8 mouse cellular contexts compared by ENCODE assay signal in the genomic region with DNA sequence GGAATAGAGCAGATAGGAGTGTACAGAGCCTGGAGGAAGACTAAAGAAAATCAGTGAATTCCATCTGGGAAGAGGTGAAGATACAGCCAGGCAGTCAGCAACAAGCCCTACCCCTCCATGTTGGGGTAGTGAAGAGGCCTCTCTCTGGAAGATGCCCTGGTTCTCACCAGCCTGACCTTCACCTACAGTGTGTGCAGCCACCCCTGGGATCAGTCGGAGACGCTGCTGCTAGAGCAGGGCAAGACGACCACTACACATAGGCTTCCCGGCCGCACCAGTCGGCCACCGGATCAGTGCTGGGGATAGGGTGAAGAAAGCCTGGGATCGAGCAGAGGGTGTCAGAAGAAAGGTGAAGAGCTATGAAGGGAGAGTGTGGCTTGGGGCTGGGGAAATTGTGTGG. TPM values are rescaled to one million over a fixed set of nuclear protein-coding genes. Genes with fewer than 3 reads are reported as not detected.
DNase-seq lines count a peak whose midpoint lies in the region; ATAC-seq and TF ChIP-seq lines count a peak whose summit lies in the region.
"Had no signal": no experiment of that assay in that cellular context is flagged by ENCODE, and none has a peak within 500 bp of the region (broad histone marks: within the 10 kb centered on the region; RNA-seq: fewer than 3 reads in every experiment).

No protein-coding gene starts in this region.

- no peak for DNase-seq in kidney, postnatal 10 days
- DNase-seq in embryonic facial prominence, embryonic 14.5 days (ENCODE audit: low spot score): no peak
- DNase-seq in adrenal gland, postnatal 25 days: no peak
- DNase-seq in MN1 (ENCODE audit: low spot score): no peak

- H3K4me3 ChIP-seq in kidney, embryonic 16.5 days (ENCODE audit: low read length): peak overlapping the region; percentile 53
- H3K4me3 ChIP-seq in embryonic facial prominence, embryonic 14.5 days (ENCODE audit: low read depth, low read length): peak overlapping the region; percentile 50
- peak overlapping the region; percentile 47 for H3K4me3 ChIP-seq in hindbrain, embryonic 12.5 days
- H3K4me3 ChIP-seq in myocyte: peak overlapping the region; percentile 29

- ATAC-seq in kidney, embryonic 16.5 days (ENCODE audit: low FRiP score, low TSS enrichment): no peak
- no peak for ATAC-seq in embryonic facial prominence, embryonic 14.5 days (ENCODE audit: low read depth)
- no peak for ATAC-seq in hindbrain, embryonic 12.5 days (ENCODE audit: low FRiP score)

- H3K27ac ChIP-seq in kidney, embryonic 16.5 days (ENCODE audit: low read length): no peak overlapping the region
- H3K27ac ChIP-seq in embryonic facial prominence, embryonic 14.5 days (replicated peaks; ENCODE audit: low read depth, low read length): no peak overlapping the region
- no peak overlapping the region for H3K27ac ChIP-seq in hindbrain, embryonic 12.5 days

- no peaks in the 10 kb centered on the region for H3K9me3 ChIP-seq in kidney, embryonic 16.5 days (ENCODE audit: low read length)
- no peaks in the 10 kb centered on the region for H3K9me3 ChIP-seq in embryonic facial prominence, embryonic 14.5 days (ENCODE audit: control insufficient read depth, low read length)
- no peaks in the 10 kb centered on the region for H3K9me3 ChIP-seq in hindbrain, embryonic 12.5 days (replicated peaks)

- H3K4me1 ChIP-seq in kidney, embryonic 16.5 days (ENCODE audit: insufficient read depth, low read length): peaks cover 18% of the 10 kb centered on the region
- 0 out of 2 replicates have a peak, but pooled peaks cover 5% of the 10 kb centered on the region for H3K4me1 ChIP-seq in embryonic facial prominence, embryonic 14.5 days (ENCODE audit: control insufficient read depth, insufficient read depth, low read length)
- H3K4me1 ChIP-seq in hindbrain, embryonic 12.5 days: peaks cover 20% of the 10 kb centered on the region

- WGBS in kidney, embryonic 16.5 days: 48% methylated on average over 8 of the region's 8 CpGs
- 53% methylated on average over 8 of the region's 8 CpGs for WGBS in embryonic facial prominence, embryonic 14.5 days
- 38% methylated on average over 8 of the region's 8 CpGs for WGBS in hindbrain, embryonic 12.5 days

- no peak for TF ChIP-seq POLR2A in myocyte (IDR thresholded peaks at IDR 0.05; ENCODE audit: insufficient read length, low read depth)

- H3K36me3 ChIP-seq in kidney, embryonic 16.5 days (ENCODE audit: insufficient read depth, low read length): no peaks in the 10 kb centered on the region
- H3K36me3 ChIP-seq in embryonic facial prominence, embryonic 14.5 days (ENCODE audit: control insufficient read depth, insufficient read depth, low read length): no peaks in the 10 kb centered on the region
- H3K36me3 ChIP-seq in hindbrain, embryonic 12.5 days: peaks cover 12% of the 10 kb centered on the region
- H3K36me3 ChIP-seq in myocyte (ENCODE audit: control insufficient read depth, insufficient read depth): no peaks in the 10 kb centered on the region

- H3K27me3 ChIP-seq in kidney, embryonic 16.5 days (ENCODE audit: insufficient read depth, low read length): peaks cover 31% of the 10 kb centered on the region
- H3K27me3 ChIP-seq in embryonic facial prominence, embryonic 14.5 days (replicated peaks; ENCODE audit: control insufficient read depth, insufficient read depth, low read length): peaks cover 39% of the 10 kb centered on the region
- H3K27me3 ChIP-seq in hindbrain, embryonic 12.5 days: peaks cover 61% of the 10 kb centered on the region
- H3K27me3 ChIP-seq in myocyte (ENCODE audit: control insufficient read depth, insufficient read depth, insufficient read length): no peaks in the 10 kb centered on the region

- H3K4me2 ChIP-seq in kidney, embryonic 16.5 days (replicated peaks; ENCODE audit: low read depth, low read length): peak overlapping the region; percentile 93
- peak overlapping the region; percentile 94 for H3K4me2 ChIP-seq in embryonic facial prominence, embryonic 14.5 days (ENCODE audit: low read depth, low read length)
- peak overlapping the region; percentile 91 for H3K4me2 ChIP-seq in hindbrain, embryonic 12.5 days (replicated peaks)
- peak overlapping the region; percentile 73 for H3K4me2 ChIP-seq in myocyte (ENCODE audit: low read depth)

- H3ac ChIP-seq in myocyte (ENCODE audit: control insufficient read depth, insufficient read length): no peak overlapping the region

- H3K79me2 ChIP-seq in myocyte (ENCODE audit: control insufficient read depth, insufficient read depth): no peaks in the 10 kb centered on the region

- H3K9ac ChIP-seq in kidney, embryonic 16.5 days (replicated peaks; ENCODE audit: low read length): peak overlapping the region; percentile 66
- H3K9ac ChIP-seq in embryonic facial prominence, embryonic 14.5 days (ENCODE audit: low read depth, low read length): no peak overlapping the region
- peak overlapping the region; percentile 70 for H3K9ac ChIP-seq in hindbrain, embryonic 12.5 days

TF ChIP-seq in myocyte, 11 proteins besides CTCF, POLR2A, EP300 and RAD21:
- TF ChIP-seq MYOG (IDR thresholded peaks at IDR 0.05; ENCODE audit: control insufficient read depth in 1 of 3, insufficient read depth in 1 of 3, insufficient read length in 2 of 3, low read depth in 2 of 3) (no peak), SRF (IDR thresholded peaks at IDR 0.05; ENCODE audit: control insufficient read depth, insufficient read length, low read depth) (no peak), TCF12 (IDR thresholded peaks at IDR 0.05; ENCODE audit: insufficient read depth, poor library complexity, severe bottlenecking) (no peak), REST (IDR thresholded peaks at IDR 0.05; ENCODE audit: insufficient read depth, insufficient read length) (no peak), TCF3 (IDR thresholded peaks at IDR 0.05; ENCODE audit: insufficient read length, low read depth) (no peak), MYOD1 (IDR thresholded peaks at IDR 0.05; ENCODE audit: control insufficient read depth in 1 of 3, insufficient read length in 2 of 3, low read depth in 2 of 3) (no peak), MAX (IDR thresholded peaks at IDR 0.05; ENCODE audit: low read depth) (no peak), CEBPB (IDR thresholded peaks at IDR 0.05; ENCODE audit: insufficient read depth, poor library complexity, severe bottlenecking) (no peak), POLR2AphosphoS2 (IDR thresholded peaks at IDR 0.05; ENCODE audit: insufficient read length, low read depth) (no peak), E2F4 (IDR thresholded peaks at IDR 0.05; ENCODE audit: insufficient read depth) (no peak), USF1 (IDR thresholded peaks at IDR 0.05; ENCODE audit: low read depth) (no peak)

RNA-seq across cellular contexts. Expression of a gene that starts 0.8 kb away (rescaled TPM):
- 0.57 TPM in 1 of 2 replicates, not detected in the other for polyA plus RNA-seq in kidney, embryonic 16.5 days (2015; fragmentation: Nextera tagmentation; extraction: Ambion mirVana)
- polyA plus RNA-seq in embryonic facial prominence, embryonic 14.5 days (2014; fragmentation: Nextera tagmentation; extraction: Ambion mirVana): not detected in 2 replicates
- 0.46 TPM in 1 of 2 replicates, not detected in the other for polyA plus RNA-seq in hindbrain, embryonic 12.5 days (2016; fragmentation: Nextera tagmentation; extraction: Ambion mirVana)
- 0.24 TPM for polyA plus RNA-seq in myocyte (2012; fragmentation: generic; extraction: Trizol)
- not detected in 2 replicates for total RNA-seq in adrenal gland, postnatal 25 days (2021)
- total RNA-seq: neutrophil, adult 5-6 weeks had no signal

RNA-seq across cellular contexts. Expression of a gene that starts 0.9 kb away (rescaled TPM):
- 136 and 161 TPM in 2 replicates for polyA plus RNA-seq in kidney, embryonic 16.5 days (2015; fragmentation: Nextera tagmentation; extraction: Ambion mirVana)
- 89.0 and 117 TPM in 2 replicates for polyA plus RNA-seq in embryonic facial prominence, embryonic 14.5 days (2014; fragmentation: Nextera tagmentation; extraction: Ambion mirVana)
- 44.2 and 46.0 TPM in 2 replicates for polyA plus RNA-seq in hindbrain, embryonic 12.5 days (2016; fragmentation: Nextera tagmentation; extraction: Ambion mirVana)
- polyA plus RNA-seq in myocyte (2012; fragmentation: generic; extraction: Trizol): 71.9 TPM
- total RNA-seq in adrenal gland, postnatal 25 days (2021): 44.7 and 45.0 TPM in 2 replicates
- total RNA-seq: neutrophil, adult 5-6 weeks had no signal

RNA-seq across cellular contexts. Expression of a gene that starts 30.2 kb away (rescaled TPM):
- polyA plus RNA-seq in kidney, embryonic 16.5 days (2015; fragmentation: Nextera tagmentation; extraction: Ambion mirVana): 58.6 and 65.0 TPM in 2 replicates
- polyA plus RNA-seq in embryonic facial prominence, embryonic 14.5 days (2014; fragmentation: Nextera tagmentation; extraction: Ambion mirVana): 89.2 and 113 TPM in 2 replicates
- 85.2 and 85.3 TPM in 2 replicates for polyA plus RNA-seq in hindbrain, embryonic 12.5 days (2016; fragmentation: Nextera tagmentation; extraction: Ambion mirVana)
- polyA plus RNA-seq in myocyte (2012; fragmentation: generic; extraction: Trizol): 120 TPM
- total RNA-seq in adrenal gland, postnatal 25 days (2021): 0.85 and 0.90 TPM in 2 replicates
- total RNA-seq: neutrophil, adult 5-6 weeks had no signal

RNA-seq across cellular contexts. Expression of a gene that starts 50.5 kb away (rescaled TPM):
- polyA plus RNA-seq in kidney, embryonic 16.5 days (2015; fragmentation: Nextera tagmentation; extraction: Ambion mirVana): 63.3 and 64.0 TPM in 2 replicates
- 73.3 and 75.2 TPM in 2 replicates for polyA plus RNA-seq in embryonic facial prominence, embryonic 14.5 days (2014; fragmentation: Nextera tagmentation; extraction: Ambion mirVana)
- 76.2 and 80.5 TPM in 2 replicates for polyA plus RNA-seq in hindbrain, embryonic 12.5 days (2016; fragmentation: Nextera tagmentation; extraction: Ambion mirVana)
- polyA plus RNA-seq in myocyte (2012; fragmentation: generic; extraction: Trizol): 24.0 TPM
- total RNA-seq in adrenal gland, postnatal 25 days (2021): 40.3 and 43.1 TPM in 2 replicates

RNA-seq across cellular contexts. Expression of a gene that starts 50.7 kb away (rescaled TPM):
- 158 and 165 TPM in 2 replicates for polyA plus RNA-seq in kidney, embryonic 16.5 days (2015; fragmentation: Nextera tagmentation; extraction: Ambion mirVana)
- 119 and 134 TPM in 2 replicates for polyA plus RNA-seq in embryonic facial prominence, embryonic 14.5 days (2014; fragmentation: Nextera tagmentation; extraction: Ambion mirVana)
- 147 and 151 TPM in 2 replicates for polyA plus RNA-seq in hindbrain, embryonic 12.5 days (2016; fragmentation: Nextera tagmentation; extraction: Ambion mirVana)
- 37.8 TPM for polyA plus RNA-seq in myocyte (2012; fragmentation: generic; extraction: Trizol)
- 34.9 and 36.3 TPM in 2 replicates for total RNA-seq in adrenal gland, postnatal 25 days (2021)
